Mouse (Mus musculus): ENCODE data around the gene Wdr74. TPM values are rescaled to one million over a fixed set of nuclear protein-coding genes. Genes with fewer than 3 reads are reported as not detected.
A peak's percentile ranks its signal among the peaks of the same experiment; 100 is the strongest.

Wdr74 gene
- total and polyA plus RNA-seq, 3 experiments: 37.8 to 124 (median 75.0) TPM

DNA sequence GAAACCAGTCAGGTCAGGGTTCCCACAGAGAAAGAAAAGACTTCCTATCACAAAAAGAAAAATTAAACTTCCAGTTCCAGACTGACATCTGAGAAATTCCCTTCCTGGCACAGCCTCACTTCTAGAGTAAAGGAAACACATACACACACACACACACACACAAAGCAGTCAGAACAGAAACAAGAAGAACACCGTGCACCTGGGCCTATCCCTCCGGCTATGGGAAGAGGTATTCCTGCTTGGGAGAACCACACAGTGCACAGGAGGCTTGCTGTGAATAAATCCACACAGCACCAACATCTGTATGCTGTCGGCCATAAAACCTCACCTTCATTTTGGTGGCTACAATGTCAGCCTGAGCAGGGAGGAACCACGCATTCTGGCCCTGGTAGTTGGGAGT lies 24.1 kb upstream of the Wdr74 start:
- no peaks in the 10 kb centered on the region for H3K27me3 ChIP-seq (ENCODE audit: insufficient read depth, low read length)
- no peak for ATAC-seq (ENCODE audit: extremely low read depth, insufficient number of reproducible peaks, low FRiP score, poor library complexity, severe bottlenecking)
- no peaks in the 10 kb centered on the region for H3K9me3 ChIP-seq (replicated peaks)
- H3K36me3 ChIP-seq (replicated peaks): peaks cover 66% of the 10 kb centered on the region
- H3K4me1 ChIP-seq (ENCODE audit: insufficient read depth, low read depth, low read length): peaks cover 73% of the 10 kb centered on the region
- H3K4me3 ChIP-seq (ENCODE audit: low read depth, low read length): peak overlapping the region; percentile 92
- TF ChIP-seq GATA1 (IDR thresholded peaks at IDR 0.05; ENCODE audit: borderline replicate concordance, low read length) (no peak), GATA2 (IDR thresholded peaks at IDR 0.05; ENCODE audit: borderline replicate concordance, low read depth, low read length) (no peak), CTCF (IDR thresholded peaks at IDR 0.05; ENCODE audit: low read depth, low read length) (no peak), POLR2AphosphoS5 (IDR thresholded peaks at IDR 0.05; ENCODE audit: insufficient replicate concordance, low read depth, low read length) (no peak; the same call in 1 of the 2 replicates), TAL1 (conservative IDR thresholded peaks at IDR 0.05; ENCODE audit: low read depth, low read length) (no peak)
- DNase-seq (ENCODE audit: low spot score): no peak

DNA sequence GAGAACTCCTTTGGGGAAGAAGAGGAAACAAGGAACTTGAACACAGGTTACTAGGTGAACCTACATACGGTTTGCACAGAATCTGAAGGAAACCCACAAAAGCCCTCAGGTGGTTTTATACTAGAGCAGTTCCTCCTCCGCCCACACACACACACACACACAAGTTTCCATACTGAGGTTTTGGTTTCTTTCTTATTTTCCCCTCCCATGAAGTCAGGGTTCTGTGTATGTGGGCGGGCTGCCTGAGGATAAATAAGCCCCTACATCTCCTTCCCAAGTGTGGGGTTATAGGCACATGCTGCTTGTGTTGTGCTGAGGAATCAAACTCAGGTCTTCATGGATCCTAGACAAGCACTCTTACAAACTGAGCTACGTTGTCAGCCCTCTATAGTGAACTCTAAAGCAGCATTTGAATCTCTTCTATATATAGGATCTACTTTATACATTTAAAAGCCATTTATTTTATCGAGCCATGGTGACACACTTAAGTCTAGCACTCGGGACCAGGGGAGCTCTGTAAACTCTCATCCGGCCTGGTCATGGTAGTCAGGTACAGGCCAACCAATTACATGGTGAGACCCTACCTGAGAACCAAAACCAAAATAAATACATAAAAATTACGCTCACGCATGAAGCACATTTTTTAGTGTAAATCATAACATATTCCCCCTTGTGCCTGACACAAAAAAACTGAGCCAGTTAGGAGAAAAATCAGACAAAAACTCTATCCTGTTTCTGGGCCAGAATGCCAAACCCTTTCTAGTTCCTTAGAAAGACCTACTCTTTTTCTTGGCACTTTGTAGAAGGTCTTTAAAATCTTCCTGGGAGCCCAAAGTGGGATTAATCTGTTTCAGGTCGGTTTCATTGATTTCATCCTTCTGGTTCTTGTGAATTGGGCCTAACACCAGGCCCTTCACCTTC lies 23.4 kb upstream of the Wdr74 start:
- DNase-seq (ENCODE audit: low spot score) (no peak), ATAC-seq (ENCODE audit: extremely low read depth, insufficient number of reproducible peaks, low FRiP score, poor library complexity, severe bottlenecking) (no peak)
- no peak for TF ChIP-seq TAL1 (conservative IDR thresholded peaks at IDR 0.05; ENCODE audit: low read depth, low read length)
- no peak for TF ChIP-seq POLR2AphosphoS5 (IDR thresholded peaks at IDR 0.05; ENCODE audit: insufficient replicate concordance, low read depth, low read length)
- TF ChIP-seq GATA1 (IDR thresholded peaks at IDR 0.05; ENCODE audit: borderline replicate concordance, low read length): no peak
- TF ChIP-seq CTCF (IDR thresholded peaks at IDR 0.05; ENCODE audit: low read depth, low read length): no peak
- no peak for TF ChIP-seq GATA2 (IDR thresholded peaks at IDR 0.05; ENCODE audit: borderline replicate concordance, low read depth, low read length)
- Histone ChIP-seq H3K4me1 (ENCODE audit: insufficient read depth, low read depth, low read length) (peaks cover 73% of the 10 kb centered on the region), H3K36me3 (replicated peaks) (peaks cover 60% of the 10 kb centered on the region), H3K4me3 (ENCODE audit: low read depth, low read length) (peak overlapping the region; percentile 92), H3K27me3 (ENCODE audit: insufficient read depth, low read length) (no peaks in the 10 kb centered on the region), H3K9me3 (replicated peaks) (no peaks in the 10 kb centered on the region)

- H3K9me3 ChIP-seq (replicated peaks): no peaks in the 10 kb centered on the region
- H3K27me3 ChIP-seq (ENCODE audit: insufficient read depth, low read length): no peaks in the 10 kb centered on the region
- DNase-seq (ENCODE audit: low spot score) (peak; percentile 68), ATAC-seq (ENCODE audit: extremely low read depth, insufficient number of reproducible peaks, low FRiP score, poor library complexity, severe bottlenecking) (peak; percentile 51; the same call in 1 of the 2 replicates)
- TF ChIP-seq GATA1 (IDR thresholded peaks at IDR 0.05; ENCODE audit: borderline replicate concordance, low read length) (no peak), POLR2AphosphoS5 (IDR thresholded peaks at IDR 0.05; ENCODE audit: insufficient replicate concordance, low read depth, low read length) (no peak), TAL1 (conservative IDR thresholded peaks at IDR 0.05; ENCODE audit: low read depth, low read length) (no peak)
- H3K4me1 ChIP-seq (ENCODE audit: insufficient read depth, low read depth, low read length): peaks cover 75% of the 10 kb centered on the region
- peaks cover 53% of the 10 kb centered on the region for H3K36me3 ChIP-seq (replicated peaks)
- H3K4me3 ChIP-seq (ENCODE audit: low read depth, low read length): peak overlapping the region; percentile 92
These were observed 22.7 kb upstream of the Wdr74 start for GRCm38 (mm10) chr19:8712870-8713305.

DNA sequence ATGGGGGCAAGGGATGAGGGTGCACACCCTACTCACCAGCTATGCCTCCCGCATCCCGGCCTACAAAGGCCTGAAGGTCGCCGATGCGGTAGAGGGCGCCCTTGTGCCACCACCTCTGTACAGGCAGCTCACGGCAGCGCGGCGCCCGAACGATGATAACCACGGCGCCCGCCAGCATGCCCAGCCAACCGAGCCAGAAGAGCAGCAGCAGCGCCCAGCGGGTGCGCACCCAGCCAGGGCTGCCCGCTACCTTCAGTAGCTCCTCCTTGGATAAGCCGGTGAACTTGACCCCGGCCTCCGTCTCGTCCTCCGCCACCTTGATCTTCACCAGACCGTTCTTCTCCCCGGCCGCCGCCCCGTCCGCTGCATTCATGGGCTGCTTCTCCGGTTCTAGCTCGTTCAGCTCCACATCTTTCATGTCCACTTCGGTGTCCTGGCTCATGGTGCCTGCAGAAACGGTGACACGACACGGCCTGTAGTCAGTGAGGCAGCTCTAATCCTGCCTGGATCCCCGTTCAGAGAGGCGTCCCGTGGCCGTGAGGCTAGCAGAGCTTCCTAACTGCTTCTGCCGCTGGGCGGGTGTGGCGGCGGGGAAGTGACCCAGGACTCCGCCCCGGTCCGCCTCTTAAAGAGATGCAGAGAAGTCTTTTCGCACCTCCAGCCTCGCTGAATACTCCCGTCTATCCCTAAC lies 22.2 kb upstream of the Wdr74 start:
- Histone ChIP-seq H3K9me3 (replicated peaks) (no peaks in the 10 kb centered on the region), H3K4me1 (ENCODE audit: insufficient read depth, low read depth, low read length) (peaks cover 73% of the 10 kb centered on the region), H3K27me3 (ENCODE audit: insufficient read depth, low read length) (no peaks in the 10 kb centered on the region), H3K36me3 (replicated peaks) (peaks cover 48% of the 10 kb centered on the region), H3K4me3 (ENCODE audit: low read depth, low read length) (peak overlapping the region; percentile 92)
- TF ChIP-seq CTCF (IDR thresholded peaks at IDR 0.05; ENCODE audit: low read depth, low read length) (peak; percentile 60; the same call in 1 of the 2 replicates), GATA1 (IDR thresholded peaks at IDR 0.05; ENCODE audit: borderline replicate concordance, low read length) (no peak), POLR2AphosphoS5 (IDR thresholded peaks at IDR 0.05; ENCODE audit: insufficient replicate concordance, low read depth, low read length) (no peak; the same call in 1 of the 2 replicates)
- ATAC-seq (ENCODE audit: extremely low read depth, insufficient number of reproducible peaks, low FRiP score, poor library complexity, severe bottlenecking): peak; percentile 51
- DNase-seq (ENCODE audit: low spot score): peak; percentile 82

DNA sequence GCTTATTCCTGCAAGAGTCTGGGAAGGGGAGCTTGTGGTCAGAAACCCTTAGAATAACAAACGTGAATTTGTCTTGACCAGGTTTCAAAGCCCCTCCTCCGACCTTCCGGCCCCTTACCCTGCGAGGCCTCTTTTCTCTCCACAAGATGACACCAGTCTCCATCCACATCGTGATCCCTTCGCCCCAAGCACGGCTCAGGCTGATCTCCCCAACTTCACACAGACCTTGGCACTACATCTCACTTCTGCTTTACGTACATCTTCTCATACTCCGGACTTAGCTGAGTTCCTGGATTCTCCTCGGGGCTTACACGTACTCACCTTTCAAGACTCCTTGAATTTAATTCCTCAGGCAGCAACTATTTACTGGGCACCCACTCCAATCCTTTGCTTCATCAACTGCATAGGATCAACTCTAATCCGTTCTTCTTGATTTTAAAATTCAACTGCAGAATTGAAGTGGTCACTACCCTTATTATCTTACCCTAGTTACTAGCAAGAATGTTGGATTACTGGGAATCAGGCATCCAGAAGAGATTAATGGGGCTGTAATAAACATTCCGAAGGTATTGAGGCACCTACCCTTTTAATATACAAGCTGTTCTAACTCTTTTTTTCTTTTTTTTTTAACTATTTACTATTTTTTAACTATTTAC lies 21.5 kb upstream of the Wdr74 start:
- DNase-seq (ENCODE audit: low spot score) (no peak), ATAC-seq (ENCODE audit: extremely low read depth, insufficient number of reproducible peaks, low FRiP score, poor library complexity, severe bottlenecking) (no peak)
- Histone ChIP-seq H3K9me3 (replicated peaks) (no peaks in the 10 kb centered on the region), H3K27me3 (ENCODE audit: insufficient read depth, low read length) (no peaks in the 10 kb centered on the region), H3K36me3 (replicated peaks) (peaks cover 41% of the 10 kb centered on the region), H3K4me3 (ENCODE audit: low read depth, low read length) (peak overlapping the region; percentile 92), H3K4me1 (ENCODE audit: insufficient read depth, low read depth, low read length) (peaks cover 73% of the 10 kb centered on the region)
- TF ChIP-seq GATA1 (IDR thresholded peaks at IDR 0.05; ENCODE audit: borderline replicate concordance, low read length): no peak
- no peak for TF ChIP-seq CTCF (IDR thresholded peaks at IDR 0.05; ENCODE audit: low read depth, low read length)
- no peak for TF ChIP-seq GATA2 (IDR thresholded peaks at IDR 0.05; ENCODE audit: borderline replicate concordance, low read depth, low read length)
- no peak for TF ChIP-seq POLR2AphosphoS5 (IDR thresholded peaks at IDR 0.05; ENCODE audit: insufficient replicate concordance, low read depth, low read length)
- TF ChIP-seq TAL1 (conservative IDR thresholded peaks at IDR 0.05; ENCODE audit: low read depth, low read length): no peak

All from G1E (cell line).